Mouse (Mus musculus): Measurements from ENCODE around the gene Tns1. TPM values are rescaled to one million over a fixed set of nuclear protein-coding genes. Genes with fewer than 3 reads are reported as not detected.

Tns1 gene
- total RNA-seq, 2 experiments from 2014 or later = 294 to 305 TPM

DNA sequence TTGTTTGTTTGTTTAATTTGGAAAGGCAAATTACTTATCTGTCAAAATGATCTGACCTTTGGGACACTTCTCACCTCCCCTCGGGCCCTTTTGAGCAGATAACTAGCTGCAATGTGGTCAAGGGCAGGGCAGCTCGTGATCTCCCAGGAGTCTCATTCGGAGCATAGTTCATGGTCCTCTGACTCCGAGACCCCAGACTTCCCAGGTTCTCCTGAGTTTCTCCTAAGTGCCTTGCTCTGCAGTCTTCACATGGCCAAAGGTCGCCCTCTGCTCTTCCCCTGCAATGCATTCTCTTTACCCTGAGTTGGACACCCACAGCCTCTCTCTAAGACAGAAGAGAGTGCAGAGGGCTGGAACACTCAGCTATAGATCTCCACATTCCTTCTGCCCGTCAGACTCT lies 29.0 kb downstream of the Tns1 start:
- Histone ChIP-seq H3K4me3 (no peak overlapping the region), H3K27ac (no peak overlapping the region)
- intact Hi-C loops (cut with DNase I) = no loop called here
- no peak for TF ChIP-seq CTCF (IDR thresholded peaks at IDR 0.05)
- no peak for DNase-seq

DNA sequence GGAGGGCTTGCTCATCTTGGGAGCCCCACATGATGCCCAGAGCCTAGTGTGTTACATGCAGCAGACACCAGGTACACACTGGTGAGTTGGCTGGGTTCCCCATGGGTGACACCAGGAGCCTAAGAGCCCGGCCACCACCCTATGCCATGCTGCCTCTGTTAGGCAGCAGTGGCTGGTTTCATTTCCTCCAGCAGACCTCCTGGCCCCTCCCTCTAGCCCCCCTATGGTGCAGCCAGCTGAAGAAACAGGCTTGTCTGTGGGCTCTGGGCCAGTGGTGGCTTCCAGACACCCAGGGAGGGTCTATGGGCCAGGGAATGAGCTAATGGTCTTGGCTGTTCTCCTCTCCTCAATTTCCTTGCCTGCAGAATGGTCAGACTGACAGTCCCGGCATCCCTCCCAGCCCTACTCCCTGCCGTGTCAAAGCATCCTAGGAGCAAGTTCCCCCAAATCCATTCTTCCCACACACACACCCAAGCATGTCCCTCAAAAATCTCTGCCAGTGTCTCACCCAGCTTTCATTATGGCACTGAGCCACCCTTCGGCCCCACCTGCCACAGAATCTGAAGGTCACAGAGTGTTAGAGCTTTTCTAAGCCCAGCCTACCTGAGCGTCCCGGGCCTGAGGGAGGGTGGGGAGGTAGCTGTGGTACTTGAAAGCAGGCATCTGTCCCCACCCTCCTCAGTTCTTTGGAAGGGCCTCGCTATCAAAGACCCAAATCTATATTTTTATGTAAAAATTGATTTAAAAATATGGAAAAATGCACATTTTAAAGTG lies 29.6 kb downstream of the Tns1 start:
- no peak for TF ChIP-seq CTCF (IDR thresholded peaks at IDR 0.05)
- Histone ChIP-seq H3K4me3 (no peak overlapping the region), H3K27ac (no peak overlapping the region)
- peak; percentile 56 for DNase-seq
- intact Hi-C loops (cut with DNase I) = no loop called here

DNA sequence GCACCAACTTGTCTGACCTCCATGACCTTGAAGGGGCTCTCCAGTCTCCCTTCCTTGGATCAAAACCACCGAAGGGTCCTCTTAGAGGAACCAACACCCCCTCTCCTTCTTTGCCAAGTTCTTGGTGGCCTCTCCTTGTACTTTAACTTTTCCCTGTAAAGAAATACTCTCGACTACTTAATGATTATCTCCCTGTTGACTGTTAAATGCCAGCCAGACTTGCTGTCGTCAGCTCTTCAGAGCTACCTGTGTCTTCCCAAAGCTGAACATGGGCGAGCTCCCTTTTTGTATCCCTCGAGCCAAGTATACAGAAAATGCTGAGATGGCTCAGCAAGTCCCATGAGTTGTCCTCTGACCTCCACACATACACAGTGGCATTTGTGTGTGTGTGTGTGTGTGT lies 30.8 kb downstream of the Tns1 start:
- TF ChIP-seq CTCF (IDR thresholded peaks at IDR 0.05) = no peak
- intact Hi-C loops (cut with DNase I) = no loop called here
- Histone ChIP-seq H3K27ac (peak overlapping the region; percentile 67; the same call in 1 of the 2 replicates), H3K4me3 (no peak overlapping the region)
- no peak for DNase-seq

DNA sequence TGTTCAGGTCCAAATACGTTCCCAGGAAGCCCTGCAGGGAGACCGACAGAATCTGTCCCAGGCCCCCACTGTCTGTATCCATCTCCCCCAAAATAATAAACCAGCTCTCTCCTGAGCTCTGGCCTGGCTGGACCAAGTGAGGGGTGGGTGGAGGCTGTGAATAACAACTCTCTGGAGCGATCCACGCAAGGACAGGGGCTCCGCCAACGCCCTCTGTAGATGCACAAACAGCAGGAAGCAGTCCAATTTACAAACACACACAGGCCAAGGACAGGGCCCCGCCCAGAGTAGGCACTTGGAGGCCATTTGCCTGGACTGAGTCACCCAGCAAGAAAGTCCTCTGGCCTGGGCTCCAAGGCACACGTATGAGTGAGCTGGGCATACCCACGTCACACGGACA lies 32.0 kb downstream of the Tns1 start:
- peak; percentile 80 for DNase-seq

DNA sequence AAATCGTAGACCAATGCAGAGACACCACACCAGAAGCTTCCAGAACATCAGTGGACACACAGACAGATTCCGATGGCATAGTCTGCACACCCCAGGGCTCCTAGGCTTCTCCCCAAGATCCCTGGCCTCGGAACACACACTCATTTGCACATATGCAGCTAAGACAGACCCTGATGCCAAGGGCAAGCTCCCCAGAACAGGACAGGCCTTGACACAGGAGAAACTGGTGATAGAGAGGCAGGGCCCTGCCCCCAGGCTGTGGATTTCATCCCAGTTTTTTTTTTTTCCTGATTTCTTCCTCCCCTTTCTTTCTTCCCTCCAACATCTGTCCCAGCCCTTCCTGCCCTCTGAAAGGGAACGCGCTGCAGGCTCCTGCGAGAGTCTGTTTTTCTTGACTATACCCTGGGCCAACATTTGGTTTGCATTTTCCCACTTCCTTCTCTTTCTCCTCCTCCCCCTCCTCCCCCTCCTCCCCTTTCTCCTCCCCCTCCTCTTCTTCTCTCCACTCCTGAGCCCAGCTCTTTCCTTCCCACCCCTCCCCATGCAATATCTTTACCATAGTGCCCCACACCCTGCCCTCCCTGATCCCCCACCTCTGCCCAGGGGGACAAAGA lies 32.5 kb downstream of the Tns1 start:
- peak overlapping the region; percentile 69 for H3K4me3 ChIP-seq
- no peak for TF ChIP-seq CTCF (IDR thresholded peaks at IDR 0.05)
- intact Hi-C loops (cut with DNase I) = no loop called here
- peak; percentile 47 for DNase-seq
- peak overlapping the region; percentile 67 for H3K27ac ChIP-seq

More for the DNA sequence above, 32.0 kb downstream of the Tns1 start:
- peak overlapping the region; percentile 67 for H3K27ac ChIP-seq
- intact Hi-C loops (cut with DNase I) = no loop called here
- TF ChIP-seq CTCF (IDR thresholded peaks at IDR 0.05) = no peak
- peak overlapping the region; percentile 13; the same call in 1 of the 2 replicates for H3K4me3 ChIP-seq

DNA sequence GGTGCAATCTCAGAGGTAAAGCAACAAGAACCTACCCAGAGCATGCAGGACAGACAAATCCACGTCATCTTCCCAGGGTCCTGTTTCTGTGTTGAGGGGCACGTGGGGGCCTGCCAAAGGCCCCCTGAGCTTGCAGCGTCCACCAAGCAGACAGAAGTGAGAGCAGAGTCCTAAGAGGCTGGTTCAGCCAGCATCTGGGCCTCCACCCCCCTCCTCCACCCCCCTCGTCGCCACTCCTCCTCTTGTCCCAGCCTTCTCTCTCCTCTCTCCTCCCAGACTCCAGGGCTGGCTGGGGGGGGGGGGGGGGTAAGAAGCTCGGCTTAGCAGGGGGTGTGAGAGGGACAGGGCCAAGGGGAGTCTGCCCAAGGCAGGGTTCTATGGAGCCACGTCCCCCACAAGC lies 33.1 kb downstream of the Tns1 start:
- peak overlapping the region; percentile 67 for H3K27ac ChIP-seq
- peak overlapping the region; percentile 69 for H3K4me3 ChIP-seq
- DNase-seq = peak; percentile 69
- TF ChIP-seq CTCF (IDR thresholded peaks at IDR 0.05) = no peak
- intact Hi-C loops (cut with DNase I) = no loop called here

DNA sequence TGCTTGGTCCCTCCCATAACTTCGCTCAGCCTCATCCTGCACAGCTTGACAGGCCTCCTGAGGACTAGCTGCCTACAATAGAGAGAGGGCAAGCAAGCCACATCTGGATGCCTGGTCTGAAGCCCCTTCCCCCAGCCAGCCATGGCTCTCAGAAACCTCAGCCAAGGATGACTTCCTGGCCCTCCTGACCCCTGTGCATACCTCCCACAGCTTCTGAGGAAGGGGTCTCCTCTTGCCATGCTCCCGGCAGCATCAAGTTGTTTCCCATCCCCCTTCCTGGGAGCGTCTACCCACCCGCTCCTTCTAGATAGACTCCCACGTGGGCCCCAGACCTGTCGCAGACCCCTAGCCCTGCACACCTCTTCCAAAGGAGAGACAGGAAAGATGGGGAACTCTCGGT lies 33.9 kb downstream of the Tns1 start:
- intact Hi-C loops (cut with DNase I) = no loop called here
- Histone ChIP-seq H3K4me3 (peak overlapping the region; percentile 69), H3K27ac (peak overlapping the region; percentile 67)
- TF ChIP-seq CTCF (IDR thresholded peaks at IDR 0.05) = no peak
- no peak for DNase-seq

DNA sequence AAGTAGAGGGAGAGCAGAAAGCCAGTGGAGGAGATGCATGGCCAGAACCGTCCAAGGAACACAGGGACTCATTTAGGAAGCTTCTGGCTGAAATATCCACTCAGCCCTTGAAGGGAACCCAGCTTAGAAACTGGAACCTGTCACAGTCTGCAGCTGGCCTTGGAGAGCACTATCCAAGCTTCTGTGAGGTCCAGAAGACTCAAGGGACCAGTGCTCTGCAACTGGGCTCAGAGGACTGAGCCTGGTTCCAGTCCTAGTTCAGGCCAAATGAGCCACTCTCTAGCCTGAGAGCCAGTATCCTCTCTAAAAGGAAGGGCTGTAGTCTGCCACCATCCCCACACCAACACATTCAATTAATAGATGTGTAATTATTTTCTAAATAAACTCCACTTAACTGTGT lies 35.7 kb downstream of the Tns1 start:
- peak; percentile 52 for DNase-seq
- TF ChIP-seq CTCF (IDR thresholded peaks at IDR 0.05) = no peak
- Histone ChIP-seq H3K27ac (peak overlapping the region; percentile 67; the same call in 1 of the 2 replicates), H3K4me3 (peak overlapping the region; percentile 69)
- intact Hi-C loops (cut with DNase I) = no loop called here

DNA sequence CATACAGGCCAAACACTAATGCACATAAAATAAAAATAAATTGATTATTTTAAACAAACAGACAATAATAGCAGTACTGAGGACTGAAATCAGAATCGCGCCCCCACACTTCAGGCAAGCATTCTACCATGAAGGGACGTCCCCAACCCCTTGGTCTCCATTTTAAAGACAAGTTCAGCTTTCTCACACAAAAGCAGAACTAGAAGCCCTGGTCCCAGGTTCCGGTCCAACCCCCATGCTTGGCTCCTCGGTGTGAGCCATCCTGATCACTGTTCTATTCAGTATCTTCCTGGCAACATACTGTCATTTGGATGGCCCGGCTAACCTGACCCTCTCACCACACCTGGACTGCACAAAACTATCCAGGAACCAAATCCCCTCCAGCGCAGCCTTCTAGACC lies 38.7 kb downstream of the Tns1 start:
- TF ChIP-seq CTCF (IDR thresholded peaks at IDR 0.05) = no peak
- intact Hi-C loops (cut with DNase I) = loop anchor here (2.0 kb wide), 1 partner anchor 39 kb away; the partner anchor contains the start of genes Rufy4 and Tns1
- Histone ChIP-seq H3K4me3 (no peak overlapping the region), H3K27ac (peak overlapping the region; percentile 86)
- DNase-seq = no peak

DNA sequence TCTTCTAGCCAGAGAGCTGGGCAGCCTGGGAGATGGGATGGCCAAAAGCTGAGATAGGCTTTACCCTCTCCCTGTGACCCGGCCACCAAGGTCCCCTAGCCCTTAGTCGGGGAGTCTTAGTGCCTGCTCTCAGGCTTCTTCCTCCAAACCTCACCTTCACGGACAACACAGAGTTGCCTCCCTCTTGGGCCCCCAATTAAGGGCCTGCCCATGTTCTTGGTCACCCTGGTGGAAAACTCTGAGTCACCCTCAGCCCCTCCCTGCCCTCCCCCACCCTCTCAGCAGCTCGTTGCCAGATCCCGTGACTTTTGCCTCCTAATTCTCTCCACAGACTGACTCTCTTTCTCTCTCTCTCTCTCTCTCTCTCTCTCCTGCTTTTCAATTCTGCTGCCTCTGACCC lies 39.5 kb downstream of the Tns1 start:
- H3K27ac ChIP-seq = peak overlapping the region; percentile 86
- DNase-seq = no peak
- peak overlapping the region; percentile 44 for H3K4me3 ChIP-seq
- intact Hi-C loops (cut with DNase I) = loop anchor here (2.0 kb wide), 1 partner anchor 40 kb away; the partner anchor contains the start of genes Rufy4 and Tns1
- TF ChIP-seq CTCF (IDR thresholded peaks at IDR 0.05) = no peak

DNA sequence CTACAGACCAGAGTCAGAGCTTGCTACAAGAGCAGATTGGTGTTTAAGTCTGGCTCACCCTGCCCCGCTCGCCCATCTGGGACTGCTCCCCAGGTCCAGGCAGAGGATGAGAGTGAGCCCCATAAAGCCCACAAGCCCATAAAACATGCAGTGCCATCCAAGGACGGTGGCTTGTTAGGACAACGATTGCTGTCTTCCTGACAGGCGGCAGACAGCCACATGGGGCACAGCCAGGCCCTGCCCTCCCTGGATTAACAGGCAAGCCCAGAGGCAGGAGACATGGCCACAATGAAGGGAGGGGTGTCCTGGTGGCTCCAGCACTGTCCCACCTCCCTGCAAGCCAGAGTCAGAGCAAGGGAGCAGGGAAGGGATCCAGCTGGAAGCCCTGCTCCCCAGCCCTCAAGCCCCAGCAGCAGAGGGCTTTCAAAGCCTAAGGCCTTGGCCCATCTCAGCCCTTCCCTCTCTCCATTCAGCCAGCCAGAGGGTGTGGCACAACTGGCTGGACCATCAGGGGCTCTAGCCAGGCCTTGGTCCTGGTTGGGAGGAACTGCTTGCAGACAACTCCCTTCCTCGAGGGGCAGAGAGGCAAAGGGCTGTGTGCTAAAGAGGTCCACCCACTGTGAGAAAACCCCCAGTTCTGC lies 40.1 kb downstream of the Tns1 start:
- Histone ChIP-seq H3K4me3 (peak overlapping the region; percentile 44), H3K27ac (peak overlapping the region; percentile 86)
- DNase-seq = peak; percentile 83
- intact Hi-C loops (cut with DNase I) = loop anchor here (2.0 kb wide), 1 partner anchor 41 kb away; the partner anchor contains the start of genes Rufy4 and Tns1
- no peak for TF ChIP-seq CTCF (IDR thresholded peaks at IDR 0.05)

DNA sequence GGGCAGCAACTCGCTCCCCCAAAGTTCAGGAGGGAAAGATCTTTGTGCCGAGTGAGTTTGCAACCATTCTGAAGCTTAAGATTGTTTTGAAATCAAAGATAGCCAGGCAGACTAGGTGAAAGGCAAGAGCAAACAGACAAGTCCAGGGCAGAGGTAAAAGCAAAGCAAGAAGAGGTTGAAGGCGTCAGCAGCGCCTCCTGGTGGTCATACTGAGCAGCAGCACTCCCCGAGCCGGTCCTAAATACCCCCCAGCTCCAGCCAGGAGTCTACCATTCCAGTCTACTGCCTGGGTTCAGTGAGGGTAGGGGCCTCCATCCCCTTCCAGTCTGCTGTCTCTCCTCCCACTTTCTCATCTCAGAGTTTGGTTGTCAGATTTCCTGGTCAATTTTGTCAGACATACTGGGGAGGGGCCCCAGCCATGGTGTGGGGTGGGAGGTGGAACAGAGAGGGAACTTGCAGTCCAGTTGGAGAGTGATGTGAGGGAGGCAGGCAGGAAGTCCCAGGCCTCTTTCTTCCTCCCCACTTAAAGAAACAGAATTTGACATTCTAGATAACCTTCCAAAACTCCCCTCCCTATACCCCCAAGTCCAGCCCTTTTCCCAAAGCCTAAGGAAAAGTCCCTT lies 41.3 kb downstream of the Tns1 start:
- intact Hi-C loops (cut with DNase I) = loop anchor here (1.0 kb wide), 1 partner anchor 182 kb away; no protein-coding TSS in a partner anchor
- DNase-seq = peak; percentile 78
- peak; percentile 98; the same call in 1 of the 2 replicates for TF ChIP-seq CTCF (IDR thresholded peaks at IDR 0.05)
- peak overlapping the region; percentile 86 for H3K27ac ChIP-seq
- H3K4me3 ChIP-seq = no peak overlapping the region
